Mouse (Mus musculus): ENCODE data around the gene Mybbp1a.

The Mybbp1a gene

DNA sequence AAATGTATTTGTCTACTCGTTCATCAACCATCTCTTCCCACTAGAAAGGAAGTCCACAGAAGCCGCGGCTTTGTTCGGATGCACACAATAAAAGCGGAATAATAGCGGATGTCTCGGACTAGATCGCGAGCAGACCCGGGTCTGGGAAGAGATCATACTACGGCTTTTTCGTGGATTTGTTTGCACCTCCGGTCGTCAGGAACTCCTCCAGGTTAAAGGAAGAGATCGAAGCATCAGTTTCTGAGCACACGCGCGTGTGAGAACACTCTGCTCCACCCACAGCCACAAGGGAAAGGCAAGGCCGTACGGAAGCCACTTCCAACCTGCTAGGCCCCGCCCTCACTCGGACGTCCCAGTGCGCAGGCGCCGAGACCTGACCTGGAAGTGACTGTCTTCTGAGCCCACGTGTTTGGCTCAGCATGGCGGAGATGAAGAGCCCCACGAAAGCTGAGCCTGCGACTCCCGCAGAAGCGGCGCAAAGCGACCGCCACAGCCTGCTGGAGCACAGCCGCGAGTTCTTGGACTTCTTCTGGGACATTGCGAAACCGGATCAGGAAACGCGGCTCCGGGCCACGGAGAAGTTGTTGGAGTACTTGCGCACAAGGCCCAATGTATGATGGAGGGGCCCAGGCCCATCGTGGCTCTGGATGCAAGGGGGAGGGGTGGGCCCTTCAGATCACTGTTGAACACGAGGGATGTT, at the start of gene Mybbp1a:
Mybbp1a (plus strand) TSS at position 391 of the 700 bp plus-strand sequence.
- peak; percentile 99 for DNase-seq

- DNase-seq, result no peak
These were observed 47.9 kb upstream of the Mybbp1a start for GRCm38 (mm10) chr11:72393243-72393642.

- peak; percentile 81 for DNase-seq
These were observed 47.5 kb upstream of the Mybbp1a start for GRCm38 (mm10) chr11:72393669-72394068.

GRCm38 (mm10) chr11:72394694-72395093, 46.5 kb upstream of the Mybbp1a start:
- DNase-seq, result no peak

DNA sequence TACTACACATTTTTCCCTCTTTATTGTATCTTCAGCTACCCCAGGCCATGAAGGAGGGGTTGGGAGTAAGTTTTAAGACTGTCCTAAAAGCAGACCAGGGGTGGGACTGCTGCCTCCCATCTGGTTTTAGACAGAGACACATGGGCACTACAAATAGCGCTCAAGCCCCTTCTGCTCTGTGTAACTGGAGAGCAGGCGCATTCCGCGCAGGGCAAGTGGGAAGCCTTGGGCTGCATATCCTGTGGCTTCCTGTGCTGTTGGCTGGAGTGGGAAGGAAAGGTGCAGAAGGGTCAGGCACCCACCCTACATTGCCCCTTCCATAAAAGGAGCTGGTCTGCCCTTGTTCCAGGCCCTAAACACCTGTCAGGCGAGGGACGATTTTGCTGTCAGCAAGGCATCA, 45.5 kb upstream of the Mybbp1a start:
- DNase-seq, result no peak

- peak; percentile 79 for DNase-seq
These were observed 44.5 kb upstream of the Mybbp1a start for GRCm38 (mm10) chr11:72396621-72397020.

DNA sequence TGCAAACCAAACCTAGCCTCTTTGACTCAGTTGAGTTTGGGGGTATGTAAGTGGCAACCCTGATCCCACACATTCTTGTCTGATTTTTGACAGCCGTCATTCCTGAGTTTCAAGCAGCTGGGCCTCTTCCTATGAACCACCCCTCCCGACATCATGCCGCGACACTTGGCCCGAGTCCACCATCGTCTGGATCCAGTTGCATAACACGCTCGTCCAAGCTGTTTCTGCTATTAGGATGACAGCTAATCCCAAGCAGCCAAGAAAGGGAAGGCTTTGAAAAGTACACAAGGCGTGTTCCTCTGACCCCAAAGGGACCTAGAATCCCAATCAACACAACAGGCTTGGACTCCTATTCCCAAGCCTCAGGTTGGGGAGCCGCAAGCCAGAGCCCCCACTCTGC, 44.1 kb upstream of the Mybbp1a start:
- peak; percentile 96 for DNase-seq

DNA sequence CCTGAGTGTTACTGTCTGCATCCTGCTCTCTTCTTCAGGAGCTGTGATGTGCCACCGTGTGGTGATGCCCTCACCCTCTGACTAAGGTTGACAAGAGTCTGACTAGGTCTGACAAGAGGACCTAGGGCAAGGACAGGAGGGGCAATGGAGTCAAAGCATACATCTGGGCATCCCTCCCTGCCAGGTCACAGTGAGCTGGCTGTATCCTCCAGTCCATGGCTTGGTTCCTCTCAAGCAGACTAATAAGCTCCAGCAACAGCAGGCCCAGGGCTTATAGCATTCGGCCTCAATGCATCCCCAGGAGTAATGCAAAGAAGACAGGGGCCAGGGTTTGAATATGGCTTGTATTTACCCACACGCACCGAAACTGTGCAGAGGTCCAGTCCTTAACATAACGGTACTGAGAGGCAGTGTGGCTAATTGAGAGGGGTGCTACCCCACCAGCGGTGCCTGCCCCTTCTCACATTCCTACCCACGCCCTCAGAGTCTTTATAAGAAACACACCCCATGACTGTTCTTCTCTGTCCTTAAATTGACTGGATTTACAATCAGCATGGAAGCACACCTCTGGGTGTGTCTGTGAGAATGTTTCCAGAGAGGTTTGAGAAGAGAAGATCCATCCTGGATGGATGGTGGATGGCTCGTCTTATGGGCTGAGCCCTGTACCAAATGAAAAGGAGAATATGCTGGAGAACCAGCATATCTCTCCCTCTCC, 43.2 kb upstream of the Mybbp1a start:
- no peak for DNase-seq

GRCm38 (mm10) chr11:72401068-72401467, 40.1 kb upstream of the Mybbp1a start:
- DNase-seq, result no peak

DNA sequence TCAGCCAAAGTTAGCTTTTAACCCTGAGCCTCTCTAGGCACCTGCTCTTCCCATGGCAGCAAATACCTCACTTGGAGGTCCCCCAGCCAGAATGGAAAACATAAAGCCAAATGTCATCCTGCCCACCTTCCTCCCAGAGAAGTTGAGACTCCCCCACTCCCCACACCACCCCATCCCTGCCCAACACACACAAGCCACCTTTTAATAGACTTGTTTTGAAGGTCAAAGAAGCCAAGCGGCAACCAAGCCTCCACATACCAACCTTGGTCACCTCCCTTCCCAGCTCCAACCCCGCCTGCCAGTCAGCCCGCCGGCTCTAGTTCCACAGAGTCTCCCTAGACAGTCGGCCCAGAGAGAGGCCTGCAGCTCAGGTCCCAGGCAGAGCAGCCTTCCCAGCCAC, 39.1 kb upstream of the Mybbp1a start:
- no peak for DNase-seq

GRCm38 (mm10) chr11:72402969-72403368, 38.2 kb upstream of the Mybbp1a start:
- no peak for DNase-seq

DNA sequence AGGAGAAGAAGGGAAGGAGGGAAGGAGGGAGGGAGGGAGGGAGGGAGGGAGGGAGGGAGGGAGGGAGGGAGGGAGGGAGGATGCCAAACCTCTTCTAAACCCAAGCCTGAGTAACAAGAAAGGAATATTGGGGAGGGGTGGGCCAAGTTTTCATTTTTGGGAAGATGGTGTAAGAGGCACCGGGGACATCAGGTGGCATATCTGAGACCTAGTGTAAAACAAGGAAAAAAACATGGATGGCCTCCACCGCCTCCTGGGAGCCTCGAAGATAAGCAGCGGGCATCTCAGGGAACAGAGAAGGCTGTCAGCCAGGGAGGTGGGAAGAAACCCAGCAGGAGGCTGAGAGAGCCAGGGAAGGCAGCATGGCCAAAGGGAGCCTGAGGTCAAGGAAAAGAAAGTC, 35.6 kb upstream of the Mybbp1a start:
- DNase-seq, result no peak

DNA sequence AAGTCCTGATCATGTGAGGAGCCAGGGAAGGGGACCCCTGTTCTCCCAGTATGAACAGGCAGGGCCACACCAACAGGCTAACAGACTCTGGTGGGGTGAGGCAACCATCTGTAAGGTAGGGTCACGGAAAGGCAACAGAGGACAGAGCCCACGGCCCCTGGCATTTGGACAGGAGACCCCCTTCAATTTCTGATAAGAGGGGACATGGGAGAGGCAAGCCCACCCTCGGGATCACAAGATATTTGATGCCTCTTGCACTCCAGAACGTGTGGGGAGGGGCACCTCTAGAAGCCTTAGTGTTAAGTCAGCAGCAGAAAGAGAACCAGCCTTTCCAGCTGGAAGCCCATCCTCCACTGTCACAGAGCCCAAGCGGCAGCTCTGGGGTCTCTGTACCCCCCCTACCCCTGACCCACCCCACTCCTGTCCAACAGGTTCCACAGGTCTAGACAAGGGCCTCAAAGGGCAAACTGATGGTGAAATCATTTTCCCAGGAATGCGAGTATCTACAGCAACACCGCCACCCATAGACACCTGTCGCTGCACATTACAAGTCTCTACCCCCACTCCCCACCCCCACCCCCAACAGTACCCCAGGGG, 35.0 kb upstream of the Mybbp1a start:
- DNase-seq, result no peak

- no peak for DNase-seq
These were observed 34.1 kb upstream of the Mybbp1a start for GRCm38 (mm10) chr11:72407081-72407480.

GRCm38 (mm10) chr11:72407574-72407973, 33.6 kb upstream of the Mybbp1a start:
- no peak for DNase-seq

- DNase-seq, result no peak
These were observed 32.5 kb upstream of the Mybbp1a start for GRCm38 (mm10) chr11:72408451-72409170.

GRCm38 (mm10) chr11:72409649-72410385, 31.3 kb upstream of the Mybbp1a start:
- no peak for DNase-seq

DNA sequence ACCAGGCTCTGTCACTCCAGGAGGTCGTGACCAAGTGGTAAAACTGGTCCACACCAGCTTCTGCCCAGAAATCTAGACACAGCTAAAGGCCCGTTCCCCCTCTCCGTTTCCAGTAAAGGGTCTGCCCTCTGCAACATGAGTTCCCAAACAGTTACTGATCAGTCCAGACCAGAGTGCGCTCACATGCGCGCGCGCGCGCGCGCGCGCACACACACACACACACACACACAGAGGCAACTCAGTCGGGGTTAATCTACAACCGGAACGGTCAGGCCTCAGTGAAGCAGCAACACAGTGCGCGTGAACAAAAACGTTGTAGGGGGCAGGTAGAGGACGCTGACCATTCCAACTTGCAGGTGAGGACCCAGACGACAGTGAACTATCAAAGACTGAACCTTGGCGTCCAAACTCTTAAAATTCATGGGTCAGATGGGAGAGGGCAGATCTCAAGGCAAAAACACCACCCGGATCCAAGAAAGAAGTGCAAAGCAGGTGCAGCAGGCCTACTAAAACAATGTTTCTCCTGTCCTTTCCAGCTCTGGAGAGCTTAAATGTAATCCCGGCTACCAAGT, 30.5 kb upstream of the Mybbp1a start:
- no peak for DNase-seq

DNA sequence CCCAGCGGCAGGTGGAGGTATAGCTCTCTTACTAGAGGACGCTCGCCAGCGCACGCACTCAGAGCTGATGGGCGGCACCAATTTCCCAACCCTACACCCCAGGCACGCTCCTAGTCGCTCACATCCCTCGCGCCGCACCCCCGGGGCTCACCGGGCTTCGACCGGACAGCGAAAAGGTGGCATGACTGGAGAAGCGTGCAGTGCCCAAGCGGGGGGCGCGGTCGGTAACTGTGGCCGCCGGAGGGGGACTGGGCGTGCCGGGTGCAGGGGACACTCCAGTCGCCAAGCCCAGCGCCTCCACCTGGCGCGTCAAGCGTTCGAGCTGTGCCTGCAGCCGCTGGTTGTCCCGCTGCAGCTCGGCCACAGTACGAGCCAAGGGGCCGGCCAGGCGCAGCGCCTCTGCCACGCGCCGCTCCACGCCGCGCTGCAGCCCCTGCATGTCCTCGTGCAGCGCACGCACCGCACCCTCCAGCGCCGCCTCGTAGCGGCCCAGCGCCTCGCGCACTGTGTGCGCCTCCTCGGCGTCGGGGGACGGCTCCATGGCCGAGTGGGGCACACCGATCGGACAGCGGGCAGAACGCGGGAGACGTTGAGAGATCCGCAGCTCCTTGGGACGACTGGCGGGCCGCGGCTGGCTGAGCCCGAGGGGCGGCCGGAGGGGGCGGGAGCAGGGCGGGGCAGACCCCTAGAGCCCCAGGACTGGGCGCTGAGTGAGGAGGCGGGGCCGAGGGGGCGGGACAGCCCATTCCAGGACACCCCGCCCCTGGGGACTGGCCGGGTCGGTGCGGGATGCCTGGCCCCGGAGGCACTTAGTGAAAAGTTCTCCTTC, 29.8 kb upstream of the Mybbp1a start, which contains the start of gene Smtnl2:
Smtnl2 (minus strand) TSS at position 621 of the 829 bp plus-strand sequence.
- peak; percentile 96 for DNase-seq

DNA sequence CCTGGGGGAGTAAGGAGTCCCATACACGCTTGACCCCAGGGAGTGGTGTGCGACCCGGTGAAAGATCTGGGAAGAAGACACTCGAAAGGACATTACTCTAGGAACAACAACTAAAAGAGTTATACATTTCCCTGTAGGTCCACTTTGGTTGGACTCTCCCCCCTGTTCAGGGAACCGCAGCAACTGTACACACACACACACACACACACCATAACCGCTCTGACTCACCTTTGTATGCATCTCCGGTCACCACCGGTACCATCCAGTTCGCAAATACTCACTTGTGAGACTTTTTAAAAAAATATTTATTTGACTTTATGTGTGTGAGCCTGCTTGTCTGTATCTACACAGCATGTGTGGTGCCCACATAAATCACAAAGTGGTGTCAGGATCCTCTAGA, 29.2 kb upstream of the Mybbp1a start:
- no peak for DNase-seq

GRCm38 (mm10) chr11:72413016-72413415, 28.1 kb upstream of the Mybbp1a start:
- peak; percentile 78 for DNase-seq
